Mouse (Mus musculus): Measurements from ENCODE around the gene Iqgap2.

The Iqgap2 gene

DNA sequence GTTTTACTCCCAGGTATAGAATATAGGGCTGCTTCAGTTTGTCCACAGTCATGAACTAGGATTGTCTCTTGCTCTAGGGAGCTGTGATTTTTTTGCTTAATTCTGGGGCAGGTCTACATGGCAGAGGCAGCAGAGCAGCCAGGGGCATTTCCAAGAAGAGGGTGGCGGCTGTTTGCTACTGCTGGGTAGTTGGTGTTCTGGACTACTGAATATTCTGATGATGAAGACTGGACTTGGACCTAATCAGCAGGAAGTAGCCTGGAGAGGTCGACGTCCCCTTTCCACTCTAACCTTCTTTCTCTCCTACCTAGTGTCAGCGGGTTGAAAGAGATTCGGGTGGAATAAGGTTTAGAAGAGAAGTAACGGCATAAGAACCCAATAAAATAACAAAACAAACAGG lies 9.7 kb downstream of the Iqgap2 start:
- no peak for DNase-seq

DNA sequence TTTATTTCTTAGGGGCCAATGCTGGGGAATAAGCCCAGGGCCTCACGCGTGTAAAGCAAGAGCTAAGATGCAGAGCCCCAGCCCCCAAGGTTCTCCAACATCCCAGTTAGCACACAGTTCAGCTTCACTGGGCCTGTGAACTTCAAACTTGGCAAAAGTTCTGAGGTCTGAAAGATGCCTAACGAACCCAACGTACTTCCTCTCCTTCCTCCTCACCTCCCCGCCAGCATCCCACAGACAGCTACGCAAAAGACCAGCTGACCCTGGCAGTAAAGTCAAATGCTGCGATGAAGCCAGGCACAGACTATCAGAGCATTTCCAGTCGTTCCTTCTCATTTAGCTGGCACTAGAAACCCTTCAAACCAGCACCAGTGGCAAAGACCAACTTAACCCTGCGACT lies 10.3 kb downstream of the Iqgap2 start:
- no peak for DNase-seq

DNA sequence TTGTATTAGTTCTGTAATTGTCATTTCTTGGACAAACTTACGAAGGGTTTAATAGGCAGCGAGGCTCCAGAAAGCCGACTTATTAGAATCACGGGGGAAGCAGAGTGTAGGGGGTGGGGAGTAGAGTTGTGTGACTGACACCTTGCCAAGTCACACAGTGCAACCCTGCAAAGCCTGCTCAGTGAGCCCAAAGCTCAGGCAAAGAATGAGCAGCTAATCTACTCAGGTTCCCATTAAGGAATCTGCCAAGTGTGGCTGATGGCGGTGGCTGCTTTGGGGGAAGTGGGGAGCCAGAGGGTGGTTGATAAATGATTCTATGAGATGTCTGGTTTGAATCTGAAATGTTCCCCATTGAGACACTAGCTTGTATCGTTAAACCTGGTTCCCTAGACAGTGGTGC lies 11.1 kb downstream of the Iqgap2 start:
- DNase-seq: no peak

DNA sequence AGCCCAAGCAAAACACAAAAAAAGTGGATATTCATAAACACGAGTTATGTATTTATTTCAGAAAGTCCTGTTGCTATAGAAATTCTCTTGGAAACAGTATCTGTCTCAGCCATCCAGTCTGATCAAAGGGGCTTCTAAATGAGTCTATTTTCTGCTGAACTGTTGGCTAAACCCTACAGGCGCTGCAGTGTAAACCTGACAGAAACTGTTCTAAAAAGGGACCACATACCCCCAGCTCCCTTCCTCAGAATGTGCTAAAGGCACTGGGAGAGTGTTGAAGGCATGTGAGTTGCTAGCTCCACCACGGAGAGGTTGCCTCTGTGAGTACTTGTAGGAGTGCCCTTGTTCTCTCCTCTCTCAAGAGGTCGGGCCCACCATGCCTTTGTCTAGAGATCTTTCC lies 19.7 kb downstream of the Iqgap2 start:
- no peak for DNase-seq

DNA sequence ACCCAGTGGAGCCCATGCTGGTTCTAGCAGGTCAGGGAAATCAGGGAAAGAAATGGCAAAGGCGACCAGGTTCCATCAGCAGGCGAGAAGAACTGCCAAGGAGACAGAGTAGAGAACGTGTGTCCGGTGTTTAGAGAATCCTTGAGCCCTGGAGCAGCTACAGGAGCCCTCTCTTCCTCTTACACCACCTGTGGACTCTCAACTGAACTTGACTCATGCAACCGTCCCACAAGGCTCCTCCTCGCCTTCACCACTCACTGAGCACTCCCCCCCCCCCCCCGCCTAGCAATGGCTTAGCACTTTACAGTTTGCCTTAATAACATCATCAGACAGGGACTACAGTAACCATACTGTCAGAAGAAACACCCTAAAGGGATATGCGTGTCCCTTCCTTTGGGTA lies 21.1 kb downstream of the Iqgap2 start:
- DNase-seq: no peak

DNA sequence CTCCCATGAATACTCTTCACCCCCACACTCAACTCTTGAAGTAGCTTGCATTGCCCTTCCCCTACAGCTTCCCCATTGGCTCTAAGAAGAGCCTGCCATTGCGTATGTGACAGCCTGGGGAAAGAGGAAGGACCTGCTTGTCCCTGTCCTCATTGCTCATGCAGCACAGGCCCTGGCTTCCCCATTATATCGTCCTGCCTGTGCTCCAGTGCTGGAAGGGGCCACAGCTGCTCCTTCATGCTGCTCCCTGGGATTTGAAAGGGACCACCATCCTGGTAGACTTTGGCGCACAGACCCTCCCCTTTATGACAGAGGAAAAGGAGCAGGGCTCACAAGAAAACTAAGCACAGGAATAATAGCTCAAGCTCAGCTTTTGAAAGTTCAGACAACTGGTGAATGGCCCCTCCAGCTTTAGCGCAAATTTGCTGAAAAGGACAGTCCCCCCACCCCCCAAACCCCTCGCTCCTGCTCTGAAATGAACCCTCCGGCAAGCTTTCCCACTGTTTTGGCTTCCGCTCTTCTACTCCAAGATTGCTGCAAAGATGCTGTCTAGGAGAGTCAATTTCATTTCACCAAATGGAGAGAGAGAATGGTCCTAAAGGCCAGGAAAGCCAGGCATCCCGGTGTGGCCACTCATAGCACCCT lies 22.7 kb downstream of the Iqgap2 start:
- DNase-seq: no peak

DNA sequence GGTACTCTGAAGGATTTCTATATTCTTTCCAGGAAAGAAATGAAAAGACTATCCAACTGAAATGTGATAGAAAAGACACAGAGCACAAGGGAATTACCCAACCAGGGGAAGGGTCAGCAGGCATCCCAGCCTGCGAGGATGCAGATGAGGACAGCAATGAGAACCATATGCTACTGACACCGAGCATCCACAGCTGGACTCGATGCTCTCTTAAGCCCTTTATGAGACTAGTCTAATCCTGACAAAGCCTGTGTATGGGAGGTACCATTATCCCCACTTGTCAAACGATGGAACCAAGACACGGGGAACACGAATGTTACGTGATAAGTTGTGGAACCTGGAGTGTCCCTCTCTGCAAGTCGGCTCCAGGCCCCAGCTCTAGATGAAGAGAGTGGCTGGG lies 29.5 kb downstream of the Iqgap2 start:
- no peak for DNase-seq

DNA sequence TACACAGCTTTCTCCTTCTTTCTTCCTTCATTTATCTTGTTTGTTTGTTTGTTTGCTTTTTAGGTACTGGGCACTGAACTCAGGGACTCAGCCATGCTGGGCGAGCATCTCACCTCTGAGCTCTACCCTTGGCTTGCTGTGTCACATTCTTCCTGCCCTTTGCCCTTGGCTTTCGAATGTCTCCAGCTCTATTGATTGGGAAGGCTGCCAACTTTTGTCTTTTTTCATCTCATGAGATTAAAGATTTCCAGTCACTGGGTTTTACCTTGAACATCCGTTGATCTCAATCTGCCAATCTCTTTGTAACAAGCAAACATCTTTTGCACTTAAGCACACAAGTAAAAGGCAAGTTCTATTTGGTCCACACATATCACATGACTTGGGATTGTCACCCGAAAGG lies 32.5 kb downstream of the Iqgap2 start:
- no peak for DNase-seq

DNA sequence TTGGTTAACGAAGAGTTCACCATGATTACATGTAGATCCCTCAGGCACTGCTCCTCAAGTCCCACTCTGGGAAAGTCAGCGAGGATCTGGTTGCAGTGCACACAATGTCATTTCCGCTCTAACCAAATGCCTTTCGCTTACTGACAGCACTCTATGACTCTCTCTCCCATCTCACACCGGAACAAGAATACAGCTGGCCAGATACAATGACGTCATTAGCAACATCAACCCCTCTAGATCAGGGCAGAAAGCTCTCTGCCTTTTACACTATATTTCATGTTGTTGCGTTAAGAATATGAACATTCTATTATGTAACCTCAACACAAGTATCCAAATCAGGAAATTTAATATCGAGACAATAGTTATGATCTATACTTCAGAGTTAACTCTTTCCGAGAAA lies 32.9 kb downstream of the Iqgap2 start:
- no peak for DNase-seq

DNA sequence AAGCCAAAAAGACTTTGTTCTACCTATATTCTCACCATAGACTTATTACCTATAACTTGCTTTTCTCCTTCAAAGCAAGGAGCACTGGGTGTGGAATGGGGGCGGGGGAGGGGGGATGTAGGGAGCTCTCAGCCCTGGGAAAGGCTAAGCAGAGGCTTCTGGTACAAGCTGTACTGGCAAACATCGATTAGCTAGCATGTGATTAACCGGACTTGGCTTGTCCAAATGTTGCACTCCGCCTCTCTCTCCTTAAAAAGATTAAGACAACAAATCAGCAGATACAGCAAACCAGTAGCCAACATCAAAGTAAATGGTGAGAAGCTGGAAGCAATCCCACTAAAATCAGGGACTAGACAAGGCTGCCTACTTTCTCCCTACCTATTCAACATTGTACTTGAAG lies 36.2 kb downstream of the Iqgap2 start:
- no peak for DNase-seq

DNA sequence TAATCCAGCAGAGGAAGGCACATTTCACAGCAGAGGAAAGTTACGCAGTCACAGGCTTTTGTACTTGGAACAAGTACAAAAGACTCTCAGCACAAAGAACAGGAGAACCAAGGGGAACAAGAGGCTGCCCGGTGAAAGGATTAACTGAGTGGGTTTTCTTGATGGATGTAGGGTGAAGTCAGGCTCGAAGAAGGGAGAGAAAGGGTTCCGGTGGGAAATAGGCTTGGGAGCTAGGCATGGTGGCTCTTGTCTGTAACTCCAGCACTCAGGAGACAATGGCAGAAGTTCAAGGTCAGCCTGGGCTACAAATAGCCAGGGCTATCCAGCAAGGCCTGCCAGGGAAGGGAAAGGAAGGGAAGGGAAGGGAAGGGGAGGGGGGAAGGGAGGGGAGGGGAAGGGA lies 40.1 kb downstream of the Iqgap2 start:
- no peak for DNase-seq

DNA sequence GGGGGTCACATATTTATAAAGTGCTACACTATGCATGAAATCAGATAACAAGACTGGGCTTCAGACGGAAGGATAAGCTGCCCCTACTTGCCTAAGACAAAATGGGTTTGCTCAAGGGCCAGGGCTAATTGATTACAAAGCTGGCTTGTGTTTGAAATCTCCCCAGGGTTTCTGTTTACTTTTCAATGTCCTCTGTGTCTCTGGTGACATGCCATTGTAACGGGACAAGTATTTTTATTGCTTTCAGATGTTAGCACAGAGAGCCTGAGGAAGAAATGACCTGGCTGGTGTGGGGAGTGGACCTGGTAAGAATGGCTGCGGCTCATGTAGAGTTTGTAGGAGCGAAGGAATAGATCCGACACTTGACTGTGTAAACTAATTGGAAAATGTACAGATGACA lies 41.3 kb downstream of the Iqgap2 start:
- DNase-seq: no peak

DNA sequence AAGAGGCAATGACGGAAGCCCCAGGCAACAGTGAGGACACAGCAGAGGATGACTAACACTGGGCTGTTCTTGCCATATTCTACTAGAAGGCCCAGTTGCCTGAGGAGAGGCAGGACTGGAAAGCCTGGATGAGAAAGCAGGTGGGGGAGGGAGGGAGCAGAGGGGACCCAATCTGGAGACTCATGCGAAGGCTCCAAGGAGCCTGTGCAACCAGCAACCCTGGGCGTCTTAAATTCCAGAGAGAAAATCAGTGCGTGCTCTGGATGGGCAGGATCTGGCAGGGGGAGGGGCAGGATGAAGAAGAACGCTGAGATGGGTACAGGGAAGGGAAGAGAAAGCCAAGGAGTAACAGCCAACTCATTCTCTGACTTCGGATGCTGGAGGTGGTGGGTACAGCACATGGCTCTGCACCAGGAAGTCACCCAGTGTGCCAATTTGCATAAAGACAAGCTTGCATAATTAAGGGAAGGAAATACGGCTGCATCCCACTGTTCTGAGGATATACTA lies 42.2 kb downstream of the Iqgap2 start:
- DNase-seq: no peak

DNA sequence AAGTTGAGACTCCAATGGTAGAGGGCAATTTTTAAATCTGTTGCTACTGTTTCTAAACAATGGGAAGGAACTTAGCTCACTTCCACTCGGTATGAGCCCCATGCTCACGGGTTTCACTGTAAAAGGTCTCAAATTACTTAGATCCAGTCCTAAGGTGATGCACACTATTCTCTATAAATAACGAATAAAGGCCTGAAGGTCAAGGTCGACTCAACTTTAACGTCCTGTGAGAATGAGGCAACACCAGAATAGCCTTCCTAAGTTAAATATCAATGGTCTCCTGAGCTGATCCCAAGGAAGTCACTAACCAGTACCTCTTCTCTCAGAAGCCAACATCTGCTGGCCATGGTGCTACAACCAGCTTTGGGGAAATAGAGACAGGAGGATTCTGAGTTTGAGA lies 45.4 kb downstream of the Iqgap2 start:
- DNase-seq: no peak

DNA sequence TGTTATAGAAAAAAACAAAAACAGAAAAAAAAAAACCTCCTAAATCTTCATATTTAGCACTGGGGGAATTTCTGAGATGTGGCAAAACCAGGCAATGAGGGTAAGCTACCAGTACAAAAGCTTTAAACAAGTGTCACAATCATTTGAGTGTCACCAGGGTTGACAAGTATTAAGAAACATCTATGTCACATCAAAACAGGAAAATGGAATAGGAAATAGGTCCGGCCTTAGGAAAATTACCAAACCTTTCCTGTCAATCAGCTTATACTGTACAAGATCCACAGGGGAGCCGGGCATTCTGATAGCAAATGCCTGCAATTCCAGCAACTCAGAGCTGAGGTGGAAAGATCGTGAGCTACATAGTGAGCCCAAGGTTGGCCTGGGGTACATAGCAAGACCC lies 46.8 kb downstream of the Iqgap2 start:
- no peak for DNase-seq

DNA sequence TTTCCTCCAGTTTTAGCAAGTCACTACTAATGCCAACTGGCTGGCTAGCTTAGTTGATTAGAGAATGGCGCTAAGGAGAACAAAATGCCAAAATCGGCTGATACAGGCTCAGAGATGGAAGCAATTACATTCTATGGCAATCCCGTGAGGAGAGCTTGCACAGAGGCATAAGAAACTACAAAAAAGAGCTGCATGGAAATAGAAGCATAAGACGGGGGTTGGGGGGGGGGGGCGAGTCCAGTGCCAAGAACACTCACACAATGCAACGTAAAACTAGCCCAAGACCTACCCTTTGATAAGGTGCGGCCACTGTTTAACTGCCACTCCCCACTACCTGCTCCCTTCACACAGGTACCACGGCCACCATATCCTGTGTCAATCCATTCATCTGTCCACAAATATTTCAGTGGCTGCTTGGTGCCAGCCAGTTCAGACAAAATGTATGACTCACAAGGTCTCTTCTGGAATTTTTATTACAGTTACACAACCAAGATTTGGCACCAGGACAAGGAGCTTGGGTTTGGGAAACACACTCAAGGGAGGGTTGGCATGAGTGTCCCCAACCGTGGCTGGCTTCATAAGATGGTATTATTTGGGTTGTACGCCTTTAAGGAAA lies 48.2 kb downstream of the Iqgap2 start:
- no peak for DNase-seq

DNA sequence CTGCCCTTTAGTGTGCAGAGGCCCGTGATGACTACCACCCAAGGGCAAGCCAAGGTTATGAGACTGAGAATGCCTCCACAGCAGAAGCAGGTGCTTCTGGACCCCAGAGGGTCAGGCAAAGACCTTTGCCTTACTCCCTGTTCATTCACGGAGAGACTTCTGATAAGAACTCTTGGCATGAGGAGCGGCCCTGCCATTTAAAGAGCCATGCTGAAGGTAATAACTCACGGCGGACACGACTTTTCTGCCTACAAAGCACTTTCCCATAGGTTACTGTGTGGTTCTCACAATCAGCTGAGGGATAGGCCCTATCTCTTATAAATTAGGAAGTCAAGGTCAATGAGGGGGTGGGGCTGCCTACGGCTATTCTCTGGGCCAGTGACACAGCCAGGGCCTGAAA lies 48.9 kb downstream of the Iqgap2 start:
- DNase-seq: no peak

DNA sequence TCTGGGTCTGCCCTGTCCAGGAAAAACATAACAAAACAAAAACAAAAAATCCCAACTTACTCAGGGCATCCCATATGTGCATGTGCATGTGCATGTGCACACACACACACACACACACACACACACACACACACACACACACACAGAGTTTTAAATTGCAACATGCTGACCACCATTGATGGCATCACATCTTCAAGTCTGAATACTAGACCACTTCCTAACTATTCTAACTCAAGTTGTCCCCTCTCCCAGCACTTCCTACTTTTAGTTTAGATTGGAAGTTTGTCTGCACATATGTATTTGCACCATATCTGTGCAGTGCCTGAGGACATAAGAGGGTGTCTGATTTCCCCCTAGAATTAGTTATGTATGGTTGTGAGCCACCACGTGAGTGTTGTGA lies 49.8 kb downstream of the Iqgap2 start:
- no peak for DNase-seq

DNA sequence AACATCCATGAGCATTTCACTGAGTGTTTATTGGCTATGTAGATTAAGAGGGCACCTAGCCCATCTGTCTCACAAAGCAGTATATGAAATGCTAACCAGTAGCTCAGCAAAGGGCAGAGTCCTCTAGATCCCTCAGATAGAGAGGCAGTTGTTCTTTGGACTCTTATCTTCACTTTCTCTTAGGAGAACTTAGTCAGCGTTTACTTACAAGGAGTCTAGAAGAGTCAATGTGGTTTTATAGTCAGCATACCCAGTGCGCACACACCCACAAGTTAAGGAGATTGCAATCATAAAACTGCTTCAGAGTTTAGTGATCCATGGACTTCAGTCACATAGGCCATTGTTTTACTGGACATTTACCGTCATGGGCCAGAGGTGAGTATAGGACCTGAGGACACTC lies 54.8 kb downstream of the Iqgap2 start:
- no peak for DNase-seq

DNA sequence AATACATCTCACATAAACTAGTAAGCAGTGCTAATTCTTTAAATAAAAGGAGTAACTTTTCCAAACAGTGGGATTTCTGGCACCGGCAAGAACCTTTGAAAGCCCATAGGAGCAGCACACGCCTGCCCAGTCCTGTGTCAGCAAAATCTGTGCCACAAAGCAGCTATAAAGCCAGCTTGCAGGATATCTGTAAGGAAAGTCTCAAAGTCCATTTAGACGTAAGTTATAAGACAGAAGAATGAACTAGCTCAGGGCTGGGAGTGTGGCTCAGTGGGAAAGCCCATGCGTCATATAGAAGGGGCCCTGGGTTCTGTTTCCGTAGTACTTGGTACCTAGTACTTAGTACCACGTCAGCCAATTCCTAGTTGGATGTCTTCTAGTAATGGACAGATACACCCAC lies 58.2 kb downstream of the Iqgap2 start:
- DNase-seq: no peak

DNA sequence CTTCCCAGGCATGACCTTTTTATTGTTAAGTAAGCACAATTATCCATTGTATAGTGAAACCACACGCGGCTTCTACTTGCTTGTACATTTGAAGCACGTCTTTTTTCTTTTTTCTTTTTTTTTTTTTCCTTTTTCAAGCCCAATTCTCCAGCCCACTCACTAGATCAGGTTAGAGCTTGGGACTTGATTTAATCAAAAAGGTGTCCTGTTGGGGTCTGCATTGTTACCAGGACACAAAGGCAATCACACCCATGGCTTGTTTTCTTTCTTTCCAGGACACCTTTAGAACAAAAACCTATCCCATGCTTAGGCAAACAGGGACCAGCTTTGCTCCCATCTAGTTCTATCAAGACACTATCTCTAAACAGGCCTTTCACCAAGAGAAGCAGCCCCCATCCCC lies 59.0 kb downstream of the Iqgap2 start:
- no peak for DNase-seq

DNA sequence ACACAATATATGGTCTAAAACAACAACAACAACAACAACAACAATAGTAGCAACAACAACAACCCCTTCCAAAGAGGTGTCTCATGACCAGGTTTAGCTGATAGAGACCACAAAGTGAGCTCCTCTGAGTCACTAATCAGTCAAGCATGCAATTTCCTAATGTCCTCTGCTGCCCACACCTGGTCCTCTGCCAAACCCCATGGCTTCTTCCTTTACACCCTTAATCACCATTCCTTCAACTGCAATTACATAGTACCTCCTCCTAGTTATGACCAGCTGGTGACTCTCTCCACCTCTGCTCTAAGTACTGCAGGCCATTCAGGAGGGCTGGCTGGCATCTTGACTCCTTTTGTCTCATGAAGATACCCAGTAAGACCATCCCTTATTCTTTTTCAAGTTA lies 60.0 kb downstream of the Iqgap2 start:
- no peak for DNase-seq

DNA sequence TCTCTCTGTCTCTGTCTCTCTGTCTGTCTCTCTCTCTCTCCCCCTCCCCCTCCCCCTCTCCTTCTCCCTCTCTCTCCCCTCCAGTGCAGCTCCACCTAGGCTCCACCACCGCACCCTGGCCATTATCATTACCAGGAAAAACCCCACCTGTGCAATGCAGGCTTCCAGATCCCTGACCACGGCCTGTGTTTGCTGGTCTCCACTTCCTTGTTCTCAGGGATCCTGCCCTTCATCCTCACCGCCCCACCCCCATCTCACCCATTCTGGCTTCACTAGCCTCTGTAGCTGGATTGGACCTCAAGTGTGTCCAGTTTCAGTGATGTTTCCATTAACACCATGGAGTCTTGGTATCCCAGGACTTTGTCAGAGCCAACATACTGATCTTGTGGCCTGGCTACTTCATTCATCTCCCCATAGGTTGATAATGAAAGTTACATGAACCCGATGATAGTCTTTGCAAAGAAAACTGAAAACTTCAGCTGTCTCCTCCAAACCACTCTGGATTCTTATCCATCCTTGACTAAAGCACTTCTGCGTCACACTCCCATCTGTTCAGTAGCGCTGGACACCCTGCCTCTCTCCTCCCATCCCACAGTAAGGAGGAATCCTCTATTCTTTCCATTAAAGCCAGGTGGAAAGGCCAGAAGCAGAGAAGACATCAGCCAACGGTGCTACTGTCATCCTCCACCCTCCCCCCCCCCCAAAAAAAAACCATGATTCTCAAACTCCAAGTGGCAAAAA lies 62.1 kb downstream of the Iqgap2 start:
- DNase-seq: no peak

DNA sequence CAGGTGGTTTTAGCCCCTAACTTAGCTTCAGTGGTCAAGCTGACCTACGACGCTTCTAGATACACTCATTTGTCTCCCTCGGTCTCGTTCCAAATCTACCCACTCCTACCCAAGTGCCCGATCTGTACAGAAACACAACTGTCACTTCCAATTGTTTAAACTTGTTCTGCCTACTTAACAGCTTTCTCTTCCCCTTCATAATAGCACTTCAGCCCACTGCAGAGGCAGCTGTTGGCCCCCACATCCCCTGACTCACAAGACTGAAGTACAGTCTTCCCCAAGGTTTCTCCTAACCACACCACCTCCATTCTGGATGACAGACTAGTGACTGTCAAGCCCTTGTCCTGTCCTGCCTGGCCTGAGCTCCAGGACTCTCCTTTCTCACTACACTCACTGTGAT lies 63.1 kb downstream of the Iqgap2 start:
- no peak for DNase-seq

DNA sequence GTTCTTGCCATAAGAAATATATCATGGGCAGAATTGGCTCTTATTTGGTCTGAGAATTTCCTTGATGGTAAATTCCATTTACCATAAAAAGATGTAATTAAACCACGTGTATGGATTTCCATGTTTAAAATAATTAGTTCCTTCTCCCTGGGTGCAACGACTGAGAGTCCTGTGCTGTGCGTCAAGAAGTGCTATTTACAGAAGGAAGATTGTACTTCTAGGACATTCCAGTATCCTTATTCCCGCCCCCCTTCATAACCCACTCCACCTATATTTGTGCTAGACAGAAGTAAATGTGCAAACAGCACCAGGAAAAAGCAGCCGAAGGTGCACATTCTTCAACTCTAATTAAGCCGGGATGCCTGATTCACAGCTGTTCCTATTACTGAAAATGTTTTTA lies 65.5 kb downstream of the Iqgap2 start:
- no peak for DNase-seq

Data from cerebellum, adult 11 months (tissue).